Mouse (Mus musculus) adrenal gland (tissue): ENCODE measurements around the gene Cops3.

Experiments
- intact Hi-C: fragments of 180-260 bp; cut with DNase I; formaldehyde crosslinking; loops from one replicate; pipeline ENCODE4 v1.15.1; 2025

Cops3 gene

GRCm38 (mm10) chr11:59813276-59813675 lies 26.4 kb downstream of the Cops3 start:
- intact Hi-C loops, result no loop called here

GRCm38 (mm10) chr11:59811211-59811610 lies 28.4 kb downstream of the Cops3 start:
- intact Hi-C loops, result no loop called here

- intact Hi-C loops, result no loop called here
Observed at GRCm38 (mm10) chr11:59810480-59811158, 29.0 kb downstream of the Cops3 start.

- intact Hi-C loops, result loop anchor here (5.0 kb wide), 1 partner anchor 37 kb away; no protein-coding TSS in a partner anchor
Observed at GRCm38 (mm10) chr11:59809670-59810474, 29.8 kb downstream of the Cops3 start, which contains the start of gene Flcn. Gene Flcn, minus strand, starts transcription at chr11:59810016.

- intact Hi-C loops, result loop anchor here (5.0 kb wide), 1 partner anchor 38 kb away; no protein-coding TSS in a partner anchor
Observed at GRCm38 (mm10) chr11:59809071-59809669, 30.5 kb downstream of the Cops3 start.

GRCm38 (mm10) chr11:59808170-59808960 lies 31.3 kb downstream of the Cops3 start:
- intact Hi-C loops, result loop anchor here (5.0 kb wide), 1 partner anchor 39 kb away; no protein-coding TSS in a partner anchor

- intact Hi-C loops, result loop anchor here (5.0 kb wide), 1 partner anchor 42 kb away; no protein-coding TSS in a partner anchor
Observed at GRCm38 (mm10) chr11:59805656-59806055, 34.0 kb downstream of the Cops3 start.

- intact Hi-C loops, result loop anchor here (5.0 kb wide), 1 partner anchor 42 kb away; no protein-coding TSS in a partner anchor
Observed at GRCm38 (mm10) chr11:59805256-59805655, 34.4 kb downstream of the Cops3 start.

GRCm38 (mm10) chr11:59804409-59805110 lies 35.1 kb downstream of the Cops3 start:
- intact Hi-C loops, result loop anchor here (5.0 kb wide), 1 partner anchor 43 kb away; no protein-coding TSS in a partner anchor

- intact Hi-C loops, result no loop called here
Observed at GRCm38 (mm10) chr11:59803516-59803915, 36.1 kb downstream of the Cops3 start.

- intact Hi-C loops, result no loop called here
Observed at GRCm38 (mm10) chr11:59801881-59802280, 37.8 kb downstream of the Cops3 start.

GRCm38 (mm10) chr11:59800412-59800811 lies 39.2 kb downstream of the Cops3 start:
- intact Hi-C loops, result no loop called here

GRCm38 (mm10) chr11:59793390-59793789 lies 46.2 kb downstream of the Cops3 start:
- intact Hi-C loops, result loop anchor here (5.0 kb wide), 1 partner anchor 39 kb away; no protein-coding TSS in a partner anchor

GRCm38 (mm10) chr11:59789311-59789710 lies 50.3 kb downstream of the Cops3 start:
- intact Hi-C loops, result no loop called here

GRCm38 (mm10) chr11:59787199-59787781 lies 52.3 kb downstream of the Cops3 start, which contains the start of gene Pld6:
Gene Pld6, minus strand, starts transcription at chr11:59787645.
- intact Hi-C loops, result no loop called here

- intact Hi-C loops, result no loop called here
Observed at GRCm38 (mm10) chr11:59786444-59787198, 53.0 kb downstream of the Cops3 start.

GRCm38 (mm10) chr11:59783591-59783990 lies 56.0 kb downstream of the Cops3 start:
- intact Hi-C loops, result no loop called here

GRCm38 (mm10) chr11:59782091-59782590 lies 57.5 kb downstream of the Cops3 start:
- intact Hi-C loops, result no loop called here

GRCm38 (mm10) chr11:59780241-59780640 lies 59.4 kb downstream of the Cops3 start:
- intact Hi-C loops, result no loop called here
